In the genomic region with DNA sequence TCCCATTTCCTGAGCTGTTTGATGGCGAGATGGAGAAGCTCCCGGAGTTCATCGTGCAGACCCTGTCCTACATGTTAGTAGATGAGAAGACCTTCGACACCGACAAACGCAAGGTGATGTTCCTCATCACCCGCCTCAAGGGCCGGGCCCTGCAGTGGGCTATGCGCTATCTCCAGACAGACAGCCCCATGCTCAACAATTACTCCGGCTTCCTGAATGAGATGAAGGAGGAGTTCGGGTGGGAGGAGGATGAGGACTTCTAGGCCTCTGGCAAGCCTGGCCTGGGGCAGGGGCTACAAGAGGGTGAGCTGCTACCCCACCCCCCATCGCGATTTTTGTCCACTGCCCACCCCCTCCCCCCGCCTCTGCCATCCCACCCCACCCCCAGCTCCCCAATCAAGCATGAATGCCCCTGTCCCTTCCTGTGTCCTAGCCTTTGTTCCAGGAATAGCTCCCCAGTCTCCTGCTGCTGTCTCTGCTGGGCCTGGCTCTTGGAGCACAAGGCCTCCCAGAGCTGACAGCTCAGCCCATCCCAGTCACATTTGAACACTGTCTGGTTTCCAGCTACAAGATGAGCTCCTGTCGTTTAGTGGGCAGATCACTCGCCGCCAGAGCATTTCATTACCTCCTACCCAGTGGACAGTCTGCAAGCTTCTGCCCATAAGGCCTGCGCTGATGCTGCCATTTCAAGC, we compare ENCODE assay signal across 8 mouse cellular contexts. TPM values are rescaled to one million over a fixed set of nuclear protein-coding genes. Genes with fewer than 3 reads are reported as not detected.
A peak's percentile ranks its signal among the peaks of the same experiment; 100 is the strongest.
DNase-seq lines count a peak whose midpoint lies in the region; ATAC-seq and TF ChIP-seq lines count a peak whose summit lies in the region.

No protein-coding gene starts in this region.

- peak overlapping the region; percentile 91 for H3K4me3 ChIP-seq in megakaryocyte, embryonic 14.5 days (replicated peaks)
- H3K4me3 ChIP-seq in cerebellum, adult 2 months (replicated peaks; ENCODE audit: insufficient read depth, low read depth, low read length): peak overlapping the region; percentile 97

- no peaks in the 10 kb centered on the region for H3K27me3 ChIP-seq in megakaryocyte, embryonic 14.5 days (replicated peaks)
- H3K27me3 ChIP-seq in cerebellum, adult 2 months (ENCODE audit: control insufficient read depth, insufficient read depth, low read length): no peaks in the 10 kb centered on the region

- H3K4me1 ChIP-seq in megakaryocyte, embryonic 14.5 days: peaks cover 5% of the 10 kb centered on the region; the same call in 1 of the 2 replicates
- 0 out of 2 replicates have a peak, but pooled peaks cover 2% of the 10 kb centered on the region for H3K4me1 ChIP-seq in cerebellum, adult 2 months (ENCODE audit: control insufficient read depth, insufficient read depth, low read length)

- TF ChIP-seq CTCF in cerebellum, adult 2 months (IDR thresholded peaks at IDR 0.05; ENCODE audit: borderline replicate concordance, insufficient read depth, low read depth, low read length): no peak

- WGBS in cerebellum, adult 2 months: 7% methylated on average over 15 of the region's 18 CpGs

- no peaks in the 10 kb centered on the region for H3K9me3 ChIP-seq in megakaryocyte, embryonic 14.5 days

- peak overlapping the region; percentile 96 for H3K27ac ChIP-seq in cerebellum, adult 2 months (ENCODE audit: insufficient read depth, low read length)

- peak; percentile 52 to 57 for DNase-seq in cerebellum, adult 2 months
- DNase-seq in layer of hippocampus, adult 9-10 months (ENCODE audit: low spot score): peak; percentile 10
- peak; percentile 1 for DNase-seq in lung, postnatal 14 days
- peak; percentile 3 for DNase-seq in right cerebral cortex, postnatal 36 days (ENCODE audit: low spot score in 2 of 2)
- no peak for DNase-seq in thymus, postnatal 10 days (ENCODE audit: low spot score in 2 of 2)

- no peaks in the 10 kb centered on the region for H3K36me3 ChIP-seq in megakaryocyte, embryonic 14.5 days (replicated peaks; ENCODE audit: low read length)

- TF ChIP-seq POLR2A in cerebellum, adult 2 months (IDR thresholded peaks at IDR 0.05; ENCODE audit: borderline replicate concordance, insufficient read depth, low read length): no peak

- no peak for ATAC-seq in megakaryocyte, adult 5-6 weeks (ENCODE audit: poor library complexity, severe bottlenecking)
- ATAC-seq in granulocyte monocyte progenitor cell, adult 5-6 weeks (replicated peaks; ENCODE audit: poor library complexity, severe bottlenecking): peak; percentile 20

RNA-seq across cellular contexts. Expression of gene Rtl8c, which starts 0.4 kb away (rescaled TPM):
- 2.2 and 8.3 TPM in 2 replicates for polyA plus RNA-seq in megakaryocyte, embryonic 14.5 days (2012; ENCODE audit: insufficient read depth, low replicate concordance)
- total RNA-seq in megakaryocyte, adult 5-6 weeks (2015): 2.5 TPM in 1 of 2 replicates, not detected in the other
- not detected in 2 replicates for total RNA-seq in megakaryocyte, adult 5-6 weeks (2017)
- 296 and 324 TPM in 2 replicates for polyA plus RNA-seq in cerebellum, adult 2 months (2012; rRNA removed)
- total RNA-seq in granulocyte monocyte progenitor cell, adult 5-6 weeks (2014; fragmentation: Nextera tagmentation): 4.5 and 15.6 TPM in 2 replicates
- 0.46 and 1.8 TPM in 2 replicates for total RNA-seq in granulocyte monocyte progenitor cell, adult 5-6 weeks (2017)

RNA-seq across cellular contexts. Expression of gene Gm14597, which starts 0.5 kb away (rescaled TPM):
- polyA plus RNA-seq in megakaryocyte, embryonic 14.5 days (2012; ENCODE audit: insufficient read depth, low replicate concordance): not detected in 2 replicates
- total RNA-seq in megakaryocyte, adult 5-6 weeks (2015): not detected in 2 replicates
- total RNA-seq in megakaryocyte, adult 5-6 weeks (2017): not detected in 2 replicates
- polyA plus RNA-seq in cerebellum, adult 2 months (2012; rRNA removed): not detected in 2 replicates
- not detected in 2 replicates for total RNA-seq in granulocyte monocyte progenitor cell, adult 5-6 weeks (2014; fragmentation: Nextera tagmentation)
- not detected in 2 replicates for total RNA-seq in granulocyte monocyte progenitor cell, adult 5-6 weeks (2017)

RNA-seq across cellular contexts. Expression of gene Rtl8a, which starts 35.2 kb away (rescaled TPM):
- polyA plus RNA-seq in megakaryocyte, embryonic 14.5 days (2012; ENCODE audit: insufficient read depth, low replicate concordance): 7.9 and 14.8 TPM in 2 replicates
- total RNA-seq in megakaryocyte, adult 5-6 weeks (2015): 7.3 and 7.4 TPM in 2 replicates
- 5.0 and 6.3 TPM in 2 replicates for total RNA-seq in megakaryocyte, adult 5-6 weeks (2017)
- polyA plus RNA-seq in cerebellum, adult 2 months (2012; rRNA removed): 362 and 398 TPM in 2 replicates
- 7.7 and 12.6 TPM in 2 replicates for total RNA-seq in granulocyte monocyte progenitor cell, adult 5-6 weeks (2014; fragmentation: Nextera tagmentation)
- 3.2 and 5.5 TPM in 2 replicates for total RNA-seq in granulocyte monocyte progenitor cell, adult 5-6 weeks (2017)

Comparison
In these comparisons a context has a peak if more than half of its experiments do, and no peak if none do; other contexts are left out.
1. DNase-seq: peak in cerebellum, adult 2 months (2 of 2), layer of hippocampus, adult 9-10 months (single experiment), lung, postnatal 14 days (single experiment) and right cerebral cortex, postnatal 36 days (2 of 2); none in thymus, postnatal 10 days (0 of 2).